Mouse (Mus musculus): Measurements from ENCODE around the gene Dock3.

Gene Dock3

DNA sequence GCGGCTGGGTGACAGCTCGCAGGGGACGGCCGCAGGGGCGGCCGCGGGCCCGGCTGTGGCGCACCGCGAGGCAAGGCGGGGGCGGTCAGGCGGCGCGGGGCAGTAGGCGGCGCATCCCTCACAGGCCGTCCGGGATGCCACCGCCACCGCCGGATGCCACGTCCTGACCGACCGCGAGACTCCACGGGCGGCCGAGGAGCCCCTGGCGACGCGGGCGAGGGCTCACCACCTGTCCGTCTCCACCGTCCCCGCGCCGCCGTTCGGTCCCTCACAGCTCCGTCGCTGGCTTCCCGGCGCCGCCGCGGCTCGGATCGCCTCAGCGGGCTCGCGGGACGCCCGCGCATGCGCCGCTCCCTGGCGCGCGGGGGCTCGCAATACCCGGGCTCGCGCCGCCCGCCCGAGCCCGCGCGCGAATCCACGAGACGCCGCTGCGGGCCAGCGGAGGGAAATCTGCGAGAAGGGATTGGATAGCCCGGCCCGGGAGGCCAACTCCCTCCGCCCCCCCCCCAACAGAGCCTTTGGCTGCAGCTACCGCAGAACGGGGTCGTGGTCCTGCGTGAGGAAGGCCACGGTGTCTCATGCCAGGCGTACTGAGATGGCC is at the start of gene Dock3:
TSS of gene Dock3 (minus strand) at position 371 of the 601 bp plus-strand sequence.
- DNase-seq (ENCODE audit: low read depth, low spot score): peak; percentile 69

DNA sequence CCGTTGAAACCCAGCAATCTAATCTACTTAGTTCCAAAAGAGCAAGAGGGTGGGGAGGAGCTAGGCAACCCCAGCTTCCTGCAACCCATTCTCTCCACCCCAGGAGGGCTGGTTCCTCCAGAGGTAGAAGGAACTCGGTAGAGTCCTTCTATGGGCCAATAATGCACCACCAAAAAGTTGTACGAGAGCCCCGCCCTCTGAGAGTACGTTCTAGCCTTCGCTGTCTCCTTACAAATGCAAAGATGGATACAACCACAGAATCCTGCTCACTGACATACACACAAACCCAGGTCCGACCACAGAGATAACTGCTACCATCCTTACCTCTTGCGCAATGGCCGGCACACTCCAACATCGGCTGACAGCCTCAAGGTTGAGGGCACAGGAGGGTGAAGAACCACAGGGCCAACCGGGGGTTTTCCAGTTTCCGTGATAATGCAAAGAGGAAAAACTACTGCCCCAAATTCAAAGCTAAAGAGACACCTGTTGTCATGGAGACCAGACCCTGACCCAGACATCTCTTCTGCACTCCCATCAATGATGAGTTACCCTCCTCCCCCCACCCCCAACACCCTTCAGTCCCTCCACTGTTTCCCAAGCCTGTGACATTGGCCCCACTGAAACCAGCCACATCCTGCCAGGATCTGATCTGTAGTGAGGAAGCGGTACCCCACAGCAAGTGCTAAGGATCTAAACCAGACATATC is 48.8 kb upstream of the Dock3 start:
- no peak for DNase-seq (ENCODE audit: low read depth, low spot score)

DNA sequence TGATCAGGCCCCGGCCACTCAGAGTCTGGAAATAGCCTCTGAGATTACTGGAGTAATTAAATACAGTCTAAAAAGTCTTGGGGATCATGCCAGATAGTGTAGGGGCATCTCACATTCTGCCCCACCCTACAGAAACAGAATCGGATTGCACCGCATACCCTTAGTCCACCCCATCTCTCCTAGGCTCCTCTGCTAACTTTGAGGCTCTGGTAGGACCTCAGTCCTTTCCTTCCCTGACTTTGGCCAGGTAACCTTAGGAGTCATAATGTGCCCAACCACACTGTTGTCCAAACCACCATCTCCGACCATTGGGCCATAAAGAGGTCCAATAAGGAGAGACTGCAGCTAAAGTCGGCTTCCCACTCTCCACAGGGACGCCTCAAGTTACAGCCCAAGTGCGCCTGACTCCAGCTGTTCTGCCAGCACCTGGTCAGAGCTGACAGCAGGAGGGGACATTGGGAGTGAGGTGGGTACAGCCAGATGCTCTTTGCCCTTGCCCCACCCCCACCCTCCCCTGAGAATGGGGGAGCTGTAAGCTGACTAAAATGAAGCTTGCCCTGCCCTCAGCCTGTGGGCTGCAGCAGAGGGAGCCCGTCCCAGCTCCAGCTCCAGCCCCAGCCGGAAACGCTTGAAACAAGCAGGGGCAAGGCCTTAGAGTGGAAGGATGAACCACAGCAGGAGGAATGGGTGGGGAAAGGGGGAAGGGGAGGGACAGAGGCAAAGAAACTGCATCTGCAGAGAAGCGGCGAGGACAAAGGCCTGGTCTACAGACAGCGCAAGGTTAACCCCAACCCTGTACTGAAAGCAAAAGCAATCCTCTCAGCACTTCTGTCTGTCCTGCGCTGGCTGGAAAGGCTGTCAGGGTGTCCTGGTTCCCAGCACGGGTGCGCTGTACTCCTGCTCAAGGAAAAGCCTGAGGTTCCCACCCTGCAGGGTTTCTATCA is 47.9 kb upstream of the Dock3 start:
- DNase-seq (ENCODE audit: low read depth, low spot score): peak; percentile 35

DNA sequence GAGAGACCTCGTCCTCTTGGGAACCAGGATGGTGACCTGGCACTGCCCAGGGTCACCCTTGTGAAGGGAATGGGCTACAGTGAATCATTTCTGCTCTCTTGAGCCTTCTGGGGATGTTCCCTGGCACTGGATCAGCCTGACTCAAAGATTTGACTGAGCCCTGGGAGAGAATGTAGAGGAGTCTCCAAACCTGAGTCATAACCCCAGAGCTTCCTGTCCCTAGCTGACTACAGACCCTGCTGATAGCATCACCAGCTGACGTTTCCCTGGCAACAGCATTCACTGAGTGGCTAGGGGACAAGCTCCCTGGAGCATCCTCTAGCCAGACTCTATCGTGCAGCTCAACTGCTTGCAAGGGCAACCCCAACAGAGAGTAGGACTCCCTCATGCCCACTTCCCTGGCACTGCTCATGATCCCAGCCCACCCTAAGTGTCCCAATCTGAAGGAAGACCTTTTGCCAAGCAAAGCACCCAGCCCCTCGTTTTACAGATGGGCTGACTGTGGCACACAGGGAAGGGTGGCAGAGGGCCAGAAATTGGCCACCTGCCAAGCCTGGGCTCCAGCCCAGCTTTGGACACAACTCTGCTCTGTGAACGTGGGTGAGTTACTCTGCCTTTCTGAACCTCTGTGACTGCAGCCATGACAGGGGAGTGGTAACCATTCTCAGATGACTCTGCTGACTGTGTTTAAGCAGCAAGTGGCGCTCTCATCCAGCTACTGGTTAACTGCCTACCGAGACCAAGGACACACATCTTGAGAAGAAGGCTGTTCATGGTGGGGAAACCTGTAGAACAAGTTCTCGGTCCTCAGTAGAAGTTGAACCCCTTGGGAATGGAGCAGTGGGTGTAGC is 47.0 kb upstream of the Dock3 start:
- no peak for DNase-seq (ENCODE audit: low read depth, low spot score)

DNA sequence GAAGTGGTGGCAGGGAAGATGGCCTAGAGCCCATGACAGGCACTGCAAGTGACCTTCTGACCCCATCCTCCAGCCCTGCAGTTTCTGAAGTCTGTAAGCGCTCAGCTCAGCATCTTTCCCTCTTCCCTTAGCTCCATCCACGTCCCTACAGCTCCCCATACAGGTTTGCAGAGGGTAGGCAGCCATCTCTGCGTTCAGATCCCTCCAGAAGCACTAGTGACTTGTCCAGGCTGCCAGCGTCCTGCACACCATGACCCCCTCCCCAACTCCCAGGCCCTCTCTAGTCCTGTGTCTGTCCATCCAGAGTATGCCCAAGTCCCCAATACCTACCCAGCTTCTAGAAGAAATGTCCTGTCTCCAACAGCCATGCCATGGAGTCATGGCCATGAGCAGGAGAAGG is 46.4 kb upstream of the Dock3 start:
- no peak for DNase-seq (ENCODE audit: low read depth, low spot score)

DNA sequence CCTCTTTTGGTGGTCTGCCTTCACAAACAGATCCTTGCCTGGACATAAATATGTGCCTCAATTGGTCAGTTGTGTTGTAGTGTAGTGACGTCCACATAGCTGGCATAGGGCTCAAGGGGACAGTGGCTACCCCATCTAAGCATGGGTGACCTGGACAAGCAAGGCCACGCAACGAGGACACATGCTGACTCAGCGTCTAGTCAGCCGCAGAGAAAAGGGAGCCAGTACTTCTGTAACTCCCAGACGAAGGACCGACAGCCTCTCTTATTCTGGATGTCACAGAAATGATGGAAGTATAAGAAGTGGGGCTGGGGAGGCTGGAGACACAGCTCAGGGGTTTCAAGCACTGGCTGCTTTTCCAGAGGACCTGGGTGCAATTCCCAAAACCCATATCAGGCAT is 45.9 kb upstream of the Dock3 start:
- no peak for DNase-seq (ENCODE audit: low read depth, low spot score)

DNA sequence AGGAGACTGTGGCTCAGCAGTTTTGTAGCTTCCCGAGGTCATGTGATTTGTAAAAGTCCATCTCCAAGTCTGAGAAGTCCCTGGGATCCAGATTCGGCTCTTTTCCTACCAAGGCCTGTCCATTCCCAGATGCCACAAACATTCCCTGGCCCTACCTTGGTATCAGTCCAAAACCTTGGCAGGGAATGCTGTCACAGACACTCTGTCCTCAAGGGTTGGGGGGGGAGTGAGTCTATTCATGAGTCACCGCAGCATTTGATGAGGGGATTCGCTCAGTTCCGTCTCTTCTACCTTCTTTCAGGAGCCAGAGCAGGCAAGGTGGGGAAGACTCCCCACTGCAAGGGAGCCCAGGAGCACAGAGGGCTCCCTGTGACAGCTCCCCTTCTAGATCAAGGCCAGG is 44.0 kb upstream of the Dock3 start:
- DNase-seq (ENCODE audit: low read depth, low spot score): no peak

DNA sequence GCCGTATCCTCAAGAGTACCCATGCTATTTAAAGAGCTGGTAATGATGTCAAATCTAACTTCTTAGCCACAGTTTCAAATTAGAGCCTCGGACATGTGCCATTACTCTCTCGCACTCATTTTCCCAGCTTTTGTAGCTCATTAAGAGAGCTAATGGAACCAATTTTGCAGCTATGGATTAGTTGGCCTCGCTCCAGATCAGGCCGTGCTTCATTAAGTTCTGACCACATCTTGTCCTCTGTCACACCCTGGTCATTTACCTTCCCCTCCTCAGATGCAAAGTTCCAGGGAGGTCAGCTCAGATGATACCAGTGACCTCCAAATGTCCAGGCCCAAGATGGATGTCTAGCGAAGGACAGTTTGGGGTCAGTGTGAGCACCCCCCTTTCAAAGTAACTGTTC is 43.0 kb upstream of the Dock3 start:
- no peak for DNase-seq (ENCODE audit: low read depth, low spot score)

DNA sequence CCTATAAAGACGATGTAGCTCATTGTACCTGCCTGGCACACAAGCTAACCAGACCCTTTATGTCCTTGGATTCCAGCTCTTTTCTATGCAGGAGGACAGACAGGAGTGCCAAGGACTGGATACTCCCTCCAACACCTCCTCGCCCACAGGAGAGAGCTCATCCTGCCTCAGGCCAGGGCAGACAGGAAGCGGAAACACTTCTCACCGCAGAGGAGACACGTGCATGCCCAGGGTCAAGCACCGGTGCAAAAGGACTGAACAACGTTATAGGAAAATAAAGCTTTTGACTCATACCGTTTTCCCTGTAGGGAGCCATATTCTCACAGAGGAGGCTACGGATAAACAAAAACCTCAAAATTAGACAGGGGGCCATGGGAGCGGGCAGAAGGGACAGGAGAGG is 41.5 kb upstream of the Dock3 start:
- DNase-seq (ENCODE audit: low read depth, low spot score): no peak

DNA sequence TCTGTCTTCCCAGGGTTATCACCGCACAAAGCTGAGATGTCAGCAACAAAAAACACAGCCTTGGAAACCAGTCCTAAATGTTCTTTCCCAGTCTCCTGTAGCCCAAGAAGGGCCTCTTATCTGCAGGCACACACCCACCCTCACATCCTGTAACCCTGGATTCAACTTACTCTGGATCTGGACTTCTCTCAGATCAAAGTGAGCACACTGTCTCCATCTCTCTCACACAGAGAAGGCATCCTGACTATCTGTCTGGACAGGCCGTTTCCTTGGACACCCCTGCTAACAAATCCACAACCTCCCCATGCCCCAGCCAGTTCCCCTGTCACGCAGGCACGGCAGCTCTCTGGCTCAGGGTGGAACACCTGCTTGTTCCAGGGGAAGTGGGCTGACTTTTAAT is 40.6 kb upstream of the Dock3 start:
- no peak for DNase-seq (ENCODE audit: low read depth, low spot score)

DNA sequence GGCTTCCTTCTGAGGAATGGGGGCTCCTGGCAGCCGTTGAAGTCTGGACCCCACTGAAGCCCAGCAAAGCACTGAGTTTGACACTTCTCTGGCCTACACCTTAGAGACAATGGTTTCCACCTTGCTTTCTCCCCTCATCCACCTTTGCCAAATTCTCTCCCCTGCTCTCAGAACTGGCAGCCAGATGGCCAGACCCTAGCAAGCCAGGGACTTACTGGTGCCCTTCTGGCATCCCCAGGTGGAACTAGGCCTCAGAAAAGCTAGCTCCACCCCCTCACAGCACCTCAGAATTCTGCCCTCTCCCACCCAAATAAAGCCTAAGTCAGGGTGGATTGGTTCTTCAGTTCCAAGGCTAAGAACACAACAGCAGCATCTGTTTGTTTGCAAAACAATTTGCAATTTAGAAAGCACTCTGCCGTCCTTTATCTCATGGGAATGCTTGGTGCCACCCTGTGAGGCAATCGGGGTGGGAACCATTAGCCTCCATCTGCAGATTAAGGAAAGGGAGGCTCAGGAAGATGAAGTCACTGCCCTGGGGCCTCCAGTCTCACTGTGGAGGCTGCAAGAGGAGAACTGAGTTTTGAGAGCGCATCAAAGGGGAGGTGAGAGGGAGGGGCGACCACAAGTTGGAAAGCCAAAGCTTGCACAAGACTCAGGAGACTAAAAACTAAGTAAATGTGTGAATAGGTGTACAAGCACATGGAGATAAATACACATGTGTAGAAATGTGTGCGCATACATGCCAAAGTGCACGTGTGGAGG is 39.6 kb upstream of the Dock3 start:
- DNase-seq (ENCODE audit: low read depth, low spot score): no peak

DNA sequence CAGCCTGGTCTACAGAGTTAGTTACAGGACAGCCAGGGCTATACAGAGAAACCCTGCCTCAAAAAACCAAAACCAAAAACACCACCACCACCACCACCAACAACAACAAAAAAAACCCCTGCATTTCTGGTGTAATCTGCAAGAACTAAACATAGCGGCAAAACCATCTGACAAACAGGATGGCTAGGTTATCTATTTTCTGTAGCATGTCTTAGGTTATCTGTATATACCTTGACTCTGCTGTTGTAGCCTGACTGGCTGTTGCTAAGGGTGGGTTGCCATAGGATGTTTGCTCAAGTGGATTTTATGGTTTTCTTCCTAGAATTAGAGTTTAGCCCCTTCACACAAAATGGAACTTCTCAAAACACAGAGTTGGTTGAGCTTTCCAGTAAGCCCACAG is 38.1 kb upstream of the Dock3 start:
- no peak for DNase-seq (ENCODE audit: low read depth, low spot score)

DNA sequence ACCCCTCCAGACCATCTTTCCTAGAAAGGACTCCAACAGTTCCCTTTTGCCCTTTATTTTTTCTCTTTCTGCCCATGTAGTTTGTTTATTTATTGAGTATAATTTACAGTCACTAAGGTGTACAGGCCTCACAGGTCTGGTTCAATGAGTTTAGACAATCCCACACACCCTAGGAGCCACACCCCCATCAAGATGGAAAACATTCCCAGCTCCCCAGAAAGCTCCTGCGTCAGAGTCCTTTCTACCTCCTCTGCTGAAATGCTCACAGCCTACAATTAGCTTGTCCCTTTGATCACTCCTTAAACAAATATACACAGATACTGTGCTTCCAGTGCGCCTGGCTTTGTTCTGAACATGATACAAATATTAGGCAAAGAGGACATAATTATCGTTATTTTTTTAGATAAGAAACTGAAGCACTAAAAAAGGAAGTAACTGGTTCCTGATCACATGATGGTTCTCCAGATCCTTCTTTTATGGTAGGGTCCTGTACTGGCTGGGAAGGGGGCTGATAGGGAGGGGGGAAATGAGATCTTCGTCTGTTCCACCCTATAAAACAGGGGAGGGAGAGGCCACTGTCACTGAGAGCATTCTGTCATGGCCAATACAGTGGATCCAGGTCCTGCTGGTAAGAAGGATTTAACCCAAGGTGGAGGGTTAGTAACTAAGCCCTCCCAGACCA is 36.2 kb upstream of the Dock3 start:
- DNase-seq (ENCODE audit: low read depth, low spot score): no peak

DNA sequence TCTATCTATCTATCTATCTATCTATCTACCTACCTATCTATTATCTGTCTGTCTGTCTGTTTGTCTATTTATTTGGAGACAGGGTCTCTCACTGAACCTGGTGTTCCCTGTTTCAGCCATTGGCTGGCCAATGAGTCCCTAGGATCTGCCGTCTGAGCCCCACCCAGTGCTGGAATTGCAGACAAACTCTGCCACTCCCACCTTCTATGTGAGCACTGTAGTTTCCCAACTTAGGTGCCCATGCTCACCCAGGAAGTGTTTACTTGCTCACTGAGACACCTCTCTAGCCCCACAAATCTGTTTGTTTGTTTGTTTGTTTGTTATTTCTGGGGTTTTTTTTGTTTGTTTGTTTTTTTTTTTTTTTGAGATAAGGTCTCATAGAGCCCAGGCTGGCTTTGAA is 35.3 kb upstream of the Dock3 start:
- no peak for DNase-seq (ENCODE audit: low read depth, low spot score)

DNA sequence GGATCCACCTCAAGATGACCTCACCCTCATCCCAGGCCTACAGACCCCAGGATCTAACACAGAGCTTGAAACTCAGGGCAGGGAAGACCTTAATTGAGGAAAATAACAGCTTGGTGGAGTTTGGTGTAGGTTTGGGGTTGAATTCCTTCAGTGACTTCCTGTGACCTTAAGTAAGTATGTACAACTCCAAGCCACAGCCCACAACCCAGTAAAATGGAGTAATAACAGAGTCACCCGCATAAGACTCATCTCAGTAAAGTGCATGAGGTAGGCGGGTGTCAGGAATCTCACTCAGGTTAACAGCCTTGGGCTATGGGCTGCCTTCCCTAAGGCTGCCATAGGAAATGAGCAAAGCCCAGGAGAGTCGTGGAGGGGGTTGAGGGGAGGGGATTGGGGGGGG is 33.0 kb upstream of the Dock3 start:
- no peak for DNase-seq (ENCODE audit: low read depth, low spot score)

DNA sequence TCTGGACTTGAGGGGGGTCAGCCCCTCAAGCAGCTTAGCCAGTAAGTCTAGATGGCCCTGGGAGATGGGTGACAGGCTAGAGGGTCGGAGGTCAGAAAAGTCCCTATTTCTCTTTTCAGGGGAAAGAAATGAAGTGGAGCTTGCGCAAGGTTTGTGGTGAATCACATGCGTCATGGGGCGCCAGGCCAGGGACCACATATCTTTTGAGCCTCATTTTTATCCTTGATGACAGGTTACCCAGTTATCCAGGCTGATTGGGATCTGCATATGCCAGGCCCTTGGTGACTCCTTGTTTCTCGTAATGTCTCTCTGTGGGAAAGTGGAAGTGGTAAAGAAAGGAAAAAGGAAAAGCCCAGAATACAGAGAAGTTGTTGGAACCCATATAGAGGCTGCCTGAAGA is 32.2 kb upstream of the Dock3 start:
- no peak for DNase-seq (ENCODE audit: low read depth, low spot score)

DNA sequence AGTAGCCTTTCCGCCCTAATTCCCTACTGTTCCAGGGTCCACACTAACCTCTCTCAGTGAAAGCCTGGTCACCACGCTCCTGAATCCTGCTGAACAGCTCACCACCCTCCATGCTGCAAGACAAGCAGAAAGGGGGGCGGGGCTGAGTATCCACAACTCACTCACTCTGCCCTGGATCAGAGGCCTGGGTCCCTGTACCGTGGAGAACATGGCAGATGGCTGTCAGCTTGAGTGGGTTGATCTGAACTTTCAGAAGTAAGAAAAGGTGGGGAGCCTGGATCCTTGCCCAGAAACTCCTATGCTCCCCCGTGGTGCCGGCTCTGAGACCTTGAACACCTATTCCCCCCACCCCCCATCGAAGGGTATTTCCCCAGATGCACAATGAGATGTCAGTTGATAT is 30.7 kb upstream of the Dock3 start:
- DNase-seq (ENCODE audit: low read depth, low spot score): no peak

DNA sequence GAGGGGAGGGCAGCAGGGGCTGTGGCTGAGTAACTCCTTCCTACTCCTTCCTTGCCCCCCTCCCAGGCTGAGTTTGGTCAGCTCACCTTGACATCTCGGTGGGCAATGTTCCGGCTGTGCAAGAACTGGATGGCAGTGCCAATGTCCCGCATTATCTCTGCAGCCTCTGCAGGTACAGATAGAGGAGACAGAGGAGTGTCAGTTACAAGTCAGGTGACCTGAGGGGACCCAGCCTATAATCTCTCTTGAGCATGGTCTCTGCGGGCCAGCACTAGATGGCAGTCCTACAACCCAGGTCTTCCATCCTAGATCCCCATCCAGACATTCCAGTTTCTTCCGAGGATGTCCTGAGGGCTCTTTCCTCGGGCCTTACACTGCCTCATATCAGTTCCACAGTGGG is 30.1 kb upstream of the Dock3 start:
- DNase-seq (ENCODE audit: low read depth, low spot score): no peak

DNA sequence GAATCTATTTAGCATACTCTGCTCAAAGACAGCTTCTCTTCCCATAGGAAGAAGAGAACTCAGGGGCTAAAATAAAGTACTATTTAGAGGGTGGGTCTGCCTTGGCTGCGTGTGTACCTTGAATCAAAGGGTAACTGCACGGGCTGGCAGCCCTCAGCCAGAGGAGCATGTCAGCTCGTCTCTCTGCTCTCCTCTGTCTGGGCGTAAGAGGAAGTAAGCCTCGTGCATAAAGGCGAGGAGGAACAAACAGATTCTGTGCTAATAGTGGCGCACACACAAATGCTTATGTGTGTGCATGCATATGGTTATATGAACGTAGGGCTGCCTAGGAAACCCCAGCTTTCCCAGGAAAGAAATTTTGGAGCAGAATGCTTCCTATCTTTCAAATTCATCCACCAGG is 29.1 kb upstream of the Dock3 start:
- DNase-seq (ENCODE audit: low read depth, low spot score): no peak

DNA sequence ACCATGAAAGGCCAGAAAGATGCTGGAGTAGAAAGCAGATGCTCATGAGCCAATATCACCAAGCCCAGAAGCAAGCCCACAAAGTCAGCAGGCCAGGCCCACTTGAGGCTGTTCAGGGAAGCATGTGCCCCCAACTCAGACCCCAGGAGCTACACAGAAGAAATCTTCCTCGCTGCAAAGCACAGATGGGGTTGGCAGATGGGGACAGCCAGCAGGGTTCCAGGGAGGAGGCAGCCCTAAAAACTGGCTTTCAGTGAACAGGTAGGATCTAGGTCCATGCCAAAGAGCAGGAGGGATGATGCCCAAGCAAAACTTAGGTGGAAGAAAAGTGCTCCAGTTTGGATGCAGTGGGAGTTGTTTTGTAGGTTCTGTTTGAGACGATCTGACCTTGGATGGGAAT is 28.7 kb upstream of the Dock3 start:
- no peak for DNase-seq (ENCODE audit: low read depth, low spot score)

Data from mesoderm, embryonic 11.5 days (tissue).